Mouse (Mus musculus) telencephalon, adult 2 months (tissue): Measurements from ENCODE around the gene Cavin1.

ENCODE experiments used
- DNase-seq: peaks from one replicate; pipeline ENCODE4 v3.0.0-alpha.2; 2011; ENCODE audit warnings: low read depth, low spot score

The Cavin1 gene

GRCm38 (mm10) chr11:100981236-100981635 lies 10.5 kb upstream of the Cavin1 start:
- no peak for DNase-seq

- no peak for DNase-seq
Measured at GRCm38 (mm10) chr11:100980438-100980837, 9.8 kb upstream of the Cavin1 start.

- DNase-seq, result no peak
Measured at GRCm38 (mm10) chr11:100979887-100980286, 9.2 kb upstream of the Cavin1 start.

DNA sequence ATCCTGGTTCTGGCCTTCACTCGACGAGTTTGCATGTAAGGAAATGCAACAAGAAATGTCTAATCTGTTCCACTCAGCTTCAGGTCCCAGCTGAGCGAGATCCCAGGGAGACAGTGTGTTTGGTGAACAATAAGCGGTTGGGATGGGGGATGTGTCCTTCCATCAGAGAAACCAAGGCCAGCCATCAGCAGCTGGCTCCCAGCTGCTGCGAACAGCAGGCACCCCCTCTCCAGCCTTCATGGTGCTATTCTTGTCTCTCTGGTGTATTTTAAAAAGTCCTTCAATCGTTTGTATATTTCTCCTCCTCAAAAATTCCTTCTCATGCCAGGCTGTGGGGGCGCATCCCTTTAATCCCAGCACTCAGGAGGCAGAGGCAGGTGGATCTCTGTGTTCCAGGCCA lies 4.6 kb upstream of the Cavin1 start:
- no peak for DNase-seq

DNA sequence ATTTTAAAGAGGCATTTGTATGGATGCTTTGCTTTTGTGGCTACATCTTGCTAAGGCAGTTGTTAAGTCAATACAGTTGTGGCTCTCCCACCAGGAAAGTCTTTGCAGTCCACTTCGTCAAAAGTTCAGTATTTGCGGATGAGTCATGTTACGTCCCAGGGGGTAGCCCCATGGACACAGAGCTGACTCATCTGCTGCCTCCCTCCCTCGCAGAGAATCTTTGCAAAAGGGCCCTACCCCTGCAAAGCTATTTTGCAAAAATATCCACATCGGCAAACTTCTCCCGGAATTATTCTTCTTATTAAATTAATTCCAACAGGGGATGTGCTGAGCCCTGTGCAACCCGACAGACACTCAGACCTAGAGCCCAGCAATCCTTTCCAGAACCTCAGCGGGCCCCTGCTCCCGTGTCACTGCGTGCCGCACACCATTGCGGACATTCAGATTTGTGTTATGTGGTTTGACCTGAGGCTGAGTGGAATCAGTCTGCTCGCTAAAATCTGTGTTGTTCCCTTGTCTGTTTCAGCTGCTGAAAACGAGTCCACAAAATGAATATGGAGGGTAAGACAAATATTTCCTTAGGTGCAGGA lies 3.8 kb upstream of the Cavin1 start:
- DNase-seq, result no peak

DNA sequence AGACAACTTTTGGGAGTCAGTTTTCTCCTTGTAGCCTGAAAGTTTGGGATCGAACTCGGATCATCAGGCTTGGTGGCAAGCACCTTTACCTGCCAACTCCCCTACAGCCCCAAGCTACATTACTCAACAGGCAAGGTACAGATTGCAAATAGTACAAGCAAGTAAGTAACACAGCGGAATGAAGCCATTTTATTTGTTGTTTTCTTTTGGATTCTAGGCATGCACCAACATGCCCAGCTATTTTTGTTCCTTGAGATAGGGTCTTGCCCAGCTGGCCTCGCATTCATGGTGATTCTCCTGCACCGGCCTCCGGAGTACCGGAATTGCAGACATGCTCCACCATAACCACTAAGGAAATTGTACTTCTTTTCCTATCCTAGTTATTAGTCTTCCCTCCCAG lies 2.6 kb upstream of the Cavin1 start:
- no peak for DNase-seq

DNA sequence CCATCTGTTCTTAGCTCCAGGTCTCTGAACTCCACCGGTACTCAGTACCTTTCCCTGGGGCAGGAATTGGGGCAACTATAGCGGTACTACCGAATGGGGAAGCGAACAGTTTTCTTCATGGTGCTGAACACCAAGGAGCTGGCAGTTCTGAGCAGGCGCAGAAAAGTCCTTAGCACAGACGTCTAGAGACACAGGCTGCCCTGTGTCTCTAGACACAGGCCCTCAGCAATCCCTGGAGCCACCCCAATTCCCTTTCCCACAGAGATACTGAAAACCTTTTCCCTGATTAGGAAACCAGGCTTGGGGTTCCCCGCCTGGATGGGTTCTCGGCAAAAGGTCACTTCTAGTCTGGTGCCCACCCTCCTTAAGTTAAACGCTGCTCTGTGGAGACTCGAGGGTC lies 768 bp upstream of the Cavin1 start:
- no peak for DNase-seq

DNA sequence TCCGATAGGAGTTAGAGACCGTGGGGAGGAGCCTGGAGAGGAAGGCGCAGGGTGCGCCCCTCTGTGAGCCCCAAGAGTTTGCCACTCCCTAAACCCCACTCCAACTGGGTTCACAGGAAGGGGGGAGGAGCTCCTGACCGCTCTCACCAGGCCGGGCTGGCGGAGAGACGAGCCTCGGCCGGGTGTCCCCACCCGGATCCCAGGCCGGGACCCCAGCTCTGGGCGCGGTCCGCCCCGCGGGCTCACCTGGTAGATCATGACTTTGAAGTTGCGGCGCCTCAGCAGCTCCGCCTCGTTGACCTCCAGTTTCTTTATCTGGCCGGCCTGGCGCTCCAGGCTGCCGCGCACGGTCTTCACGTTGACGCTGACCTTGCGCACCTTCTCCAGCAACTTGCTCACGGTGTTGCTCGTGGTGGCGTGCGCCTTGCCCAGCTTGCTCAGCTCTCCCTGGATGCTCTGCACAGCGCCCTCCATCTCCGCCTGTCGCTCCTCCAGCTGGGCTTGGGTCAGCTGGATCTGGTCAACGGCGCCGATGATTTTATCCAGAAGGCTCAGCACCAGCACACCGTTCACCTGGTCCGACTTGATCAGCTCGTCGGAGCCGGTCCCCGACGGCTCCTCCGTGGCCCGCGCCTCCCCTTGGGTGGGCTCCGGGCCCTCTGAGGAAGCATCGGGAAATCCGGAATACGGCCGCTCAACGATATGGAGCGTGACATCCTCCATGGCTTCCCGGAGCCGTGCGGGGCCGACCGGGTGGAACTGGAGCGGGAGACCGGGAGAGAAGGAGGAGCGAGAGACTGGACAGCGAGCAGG lies 737 bp downstream of the Cavin1 start:
- DNase-seq, result no peak

- DNase-seq, result no peak
Measured at GRCm38 (mm10) chr11:100969189-100969743, 1.4 kb downstream of the Cavin1 start.

DNA sequence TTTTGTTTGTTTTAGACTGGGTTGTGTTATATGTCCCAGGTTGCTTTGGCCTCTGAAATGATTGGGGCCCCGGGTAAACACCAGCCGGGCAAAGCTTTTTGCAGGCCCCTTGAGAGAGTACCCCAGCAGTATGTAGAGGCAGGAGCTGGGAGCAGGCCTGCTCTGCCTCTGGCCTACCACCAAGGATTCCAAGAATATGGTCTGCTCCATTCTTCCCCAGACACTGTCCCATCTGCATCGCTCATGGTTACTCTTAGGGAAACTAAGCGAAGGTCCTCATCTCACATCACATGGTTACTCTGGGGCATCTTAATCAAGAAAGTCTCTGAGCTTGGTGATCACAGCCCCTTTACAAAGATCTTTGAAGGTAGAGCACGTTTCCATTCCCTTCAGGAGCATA lies 2.2 kb downstream of the Cavin1 start:
- no peak for DNase-seq

DNA sequence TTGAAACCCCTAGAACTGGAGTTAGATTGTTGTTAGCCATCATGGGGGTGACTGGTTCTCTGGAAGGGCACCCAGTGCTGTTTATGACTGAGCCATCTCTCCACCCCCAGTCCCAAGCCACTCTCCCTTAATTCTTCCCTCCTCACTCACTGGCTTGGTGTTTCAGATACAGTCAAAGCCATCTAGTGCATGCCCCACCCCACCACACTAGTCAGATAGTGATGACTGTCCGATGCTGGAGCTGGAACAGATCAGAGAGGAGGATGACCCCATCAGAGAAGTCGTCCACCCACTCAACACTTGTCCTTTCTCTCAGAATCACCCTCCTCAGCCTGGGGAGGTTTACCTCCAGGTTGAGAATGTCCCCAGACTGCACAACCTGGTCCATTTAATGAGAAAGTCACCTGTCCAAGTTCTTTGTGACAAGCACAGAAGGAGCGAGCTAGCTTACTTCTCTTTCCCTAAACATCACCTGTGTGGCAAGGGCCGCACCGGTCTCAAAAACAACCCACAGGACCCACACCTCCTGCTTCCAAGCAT lies 2.7 kb downstream of the Cavin1 start:
- no peak for DNase-seq

- no peak for DNase-seq
Measured at GRCm38 (mm10) chr11:100967376-100967775, 3.3 kb downstream of the Cavin1 start.

- DNase-seq, result no peak
Measured at GRCm38 (mm10) chr11:100965760-100966159, 4.9 kb downstream of the Cavin1 start.

- DNase-seq, result no peak
Measured at GRCm38 (mm10) chr11:100964901-100965542, 5.7 kb downstream of the Cavin1 start.

- no peak for DNase-seq
Measured at GRCm38 (mm10) chr11:100964180-100964579, 6.5 kb downstream of the Cavin1 start.

- DNase-seq, result no peak
Measured at GRCm38 (mm10) chr11:100963647-100964046, 7.0 kb downstream of the Cavin1 start.

- DNase-seq, result no peak
Measured at GRCm38 (mm10) chr11:100962371-100962911, 8.2 kb downstream of the Cavin1 start.

GRCm38 (mm10) chr11:100960540-100960939 lies 10.1 kb downstream of the Cavin1 start:
- no peak for DNase-seq

GRCm38 (mm10) chr11:100959826-100960225 lies 10.9 kb downstream of the Cavin1 start:
- no peak for DNase-seq

- DNase-seq, result no peak
Measured at GRCm38 (mm10) chr11:100959464-100959810, 11.2 kb downstream of the Cavin1 start.

- DNase-seq, result no peak
Measured at GRCm38 (mm10) chr11:100958613-100959463, 11.8 kb downstream of the Cavin1 start.
